In the genomic region with DNA sequence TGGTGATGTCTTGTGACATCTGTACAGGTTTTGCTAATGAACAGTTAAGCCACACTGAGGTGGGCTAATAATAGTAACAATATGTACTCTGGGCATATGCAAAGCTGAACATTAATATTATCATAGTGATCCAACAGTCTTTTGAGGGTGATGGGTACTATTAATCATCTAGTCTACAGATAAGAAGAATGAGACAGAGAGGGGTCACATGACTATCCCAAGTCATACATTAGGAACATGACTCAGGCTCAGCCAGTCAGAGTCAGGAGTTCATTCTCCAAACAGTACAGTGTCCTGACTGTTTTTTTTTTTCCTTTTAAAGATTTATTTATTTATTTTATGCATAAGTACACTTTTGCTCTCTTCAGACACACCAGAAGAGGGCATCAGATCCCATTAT, we compare ENCODE assay signal across 9 mouse cellular contexts.
"Had no signal": no experiment of that assay in that cellular context is flagged by ENCODE, and none has a peak within 500 bp of the region (broad histone marks: within the 10 kb centered on the region; RNA-seq: fewer than 3 reads in every experiment).

No protein-coding gene starts in this region.

- DNase-seq: lung, adult 18-20 months; lung, embryonic 14.5 days; lung, postnatal 10 days; lung, postnatal 4 days; midbrain, embryonic 14.5 days; right cerebral cortex, postnatal 14 days; thymus, adult 2 months; thymus, postnatal 25 days; thymus, postnatal 4 days had no signal
